8 mouse cellular contexts compared by ENCODE assay signal in genomic region chr6:72389941-72390771, GRCm38 (mm10). TPM values are rescaled to one million over a fixed set of nuclear protein-coding genes. Genes with fewer than 3 reads are reported as not detected.
DNase-seq lines count a peak whose midpoint lies in the region; ATAC-seq and TF ChIP-seq lines count a peak whose summit lies in the region.

TSS of gene Vamp8 (minus strand) at chr6:72390703.

- ATAC-seq in forebrain, embryonic 15.5 days (replicated peaks), result peak; percentile 43; the same call in 1 of the 2 replicates
- peak; percentile 88 for ATAC-seq in lung, postnatal 0 days

- H3K4me2 ChIP-seq in forebrain, embryonic 15.5 days (replicated peaks), result peak within 1 kb of the TSS; percentile 55
- peak within 1 kb of the TSS; percentile 61 for H3K4me2 ChIP-seq in lung, postnatal 0 days (replicated peaks; ENCODE audit: low read depth, low read length)

- H3K27ac ChIP-seq in forebrain, embryonic 15.5 days (replicated peaks), result no peak within 1 kb of the TSS
- peak within 1 kb of the TSS; percentile 99 for H3K27ac ChIP-seq in lung, postnatal 0 days (ENCODE audit: low read length)

- peak; percentile 81 for DNase-seq in ES-CJ7 (ENCODE audit: low read depth, low spot score)
- DNase-seq in cerebellum, adult 11 months, result peak; percentile 51
- DNase-seq in heart, postnatal 4 days, result peak; percentile 89
- DNase-seq in layer of hippocampus, adult 8-10 months (ENCODE audit: low spot score in 2 of 2), result peak in 1 of 2 experiments; percentile 39
- DNase-seq in lung, postnatal 0 days (ENCODE audit: low spot score), result peak; percentile 96
- DNase-seq in ovary, postnatal 10 days (ENCODE audit: low spot score), result peak; percentile 77
- DNase-seq in thymus, postnatal 14 days, result peak; percentile 69

- TF ChIP-seq EP300 in lung, postnatal 0 days (IDR thresholded peaks at IDR 0.05), result no peak

- no peaks in the 10 kb centered on the region for H3K9me3 ChIP-seq in forebrain, embryonic 15.5 days
- H3K9me3 ChIP-seq in lung, postnatal 0 days (ENCODE audit: low read length), result no peaks in the 10 kb centered on the region

- WGBS in forebrain, embryonic 15.5 days, result 1% methylated on average over 32 of the region's 33 CpGs
- WGBS in lung, postnatal 0 days, result under 1% methylated on average over 33 of the region's 33 CpGs

- H3K36me3 ChIP-seq in forebrain, embryonic 15.5 days, result no peaks in the 10 kb centered on the region
- H3K36me3 ChIP-seq in lung, postnatal 0 days (ENCODE audit: insufficient read depth, low read length), result peaks cover 3% of the 10 kb centered on the region; the same call in 1 of the 2 replicates

- no peaks in the 10 kb centered on the region for H3K27me3 ChIP-seq in forebrain, embryonic 15.5 days
- H3K27me3 ChIP-seq in lung, postnatal 0 days (replicated peaks; ENCODE audit: insufficient read depth, low read length), result no peaks in the 10 kb centered on the region

- TF ChIP-seq CTCF in lung, postnatal 0 days (IDR thresholded peaks at IDR 0.05), result peak; percentile 55

- H3K4me1 ChIP-seq in forebrain, embryonic 15.5 days, result peaks cover 13% of the 10 kb centered on the region
- H3K4me1 ChIP-seq in lung, postnatal 0 days (ENCODE audit: insufficient read depth, low read depth, low read length), result peaks cover 16% of the 10 kb centered on the region; the same call in 1 of the 2 replicates

- peak within 1 kb of the TSS; percentile 27 for H3K9ac ChIP-seq in forebrain, embryonic 15.5 days (replicated peaks)
- peak within 1 kb of the TSS; percentile 90 for H3K9ac ChIP-seq in lung, postnatal 0 days (replicated peaks; ENCODE audit: low read depth)

- peak within 1 kb of the TSS; percentile 29 for H3K4me3 ChIP-seq in forebrain, embryonic 15.5 days
- peak within 1 kb of the TSS; percentile 54 for H3K4me3 ChIP-seq in lung, postnatal 0 days (ENCODE audit: low read depth, low read length)

RNA-seq across cellular contexts. Expression of gene Vamp8, which starts in this region (rescaled TPM):
- polyA plus RNA-seq in forebrain, embryonic 15.5 days (2015; fragmentation: Nextera tagmentation; extraction: Ambion mirVana), result 14.5 and 15.0 TPM in 2 replicates
- total RNA-seq in heart, postnatal 4 days (2021), result 100 to 1,000 TPM; 105 to 121 TPM
- 10 to 100 TPM; 12.5 to 33.9 (median 22.4) TPM for total RNA-seq in layer of hippocampus, adult 8-10 months (2022)
- 608 and 656 TPM in 2 replicates for polyA plus RNA-seq in lung, postnatal 0 days (2015; fragmentation: Nextera tagmentation; extraction: Ambion mirVana)

Comparison
In these comparisons a context has a peak if more than half of its experiments do, and no peak if none do; other contexts are left out.
1. RNA of gene Vamp8 (polyA plus RNA-seq): 608 to 656 TPM in lung, postnatal 0 days; 14.5 to 15.0 TPM in forebrain, embryonic 15.5 days; every median in the first group is over 10 times any median in the second.